Mouse (Mus musculus): Measurements from ENCODE around the gene Wdr70. TPM values are rescaled to one million over a fixed set of nuclear protein-coding genes. Genes with fewer than 3 reads are reported as not detected.

The Wdr70 gene
- total and polyA plus RNA-seq, 3 experiments = 25.2 to 71.4 (median 59.8) TPM

DNA sequence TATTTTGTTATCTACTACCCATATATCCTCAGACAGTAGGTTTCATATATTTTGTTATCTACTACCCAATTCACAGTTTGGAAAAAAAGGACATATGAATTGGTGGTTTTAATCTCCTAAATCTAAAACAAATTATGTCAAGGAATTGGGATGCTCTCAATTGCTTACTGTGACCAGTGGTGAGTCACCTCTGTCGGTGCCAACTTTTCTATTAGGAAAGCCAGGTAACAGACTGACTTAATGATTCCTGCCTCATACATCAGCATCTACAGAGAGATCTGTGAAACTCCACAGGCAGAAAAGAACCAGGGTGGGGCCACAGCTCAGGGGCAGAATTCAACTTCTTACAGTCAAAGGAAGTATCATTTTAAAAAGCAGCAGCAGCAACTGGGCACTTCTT, 93.0 kb downstream of the Wdr70 start:
- H3K9me3 ChIP-seq (replicated peaks) = no peaks in the 10 kb centered on the region
- H3K4me3 ChIP-seq (ENCODE audit: low read depth, low read length) = no peak overlapping the region
- ATAC-seq (ENCODE audit: extremely low read depth, insufficient number of reproducible peaks, low FRiP score, poor library complexity, severe bottlenecking) = no peak
- no peaks in the 10 kb centered on the region for H3K27me3 ChIP-seq (ENCODE audit: insufficient read depth, low read length)
- TF ChIP-seq TAL1 (conservative IDR thresholded peaks at IDR 0.05; ENCODE audit: low read depth, low read length) (no peak), CTCF (IDR thresholded peaks at IDR 0.05; ENCODE audit: low read depth, low read length) (no peak), GATA1 (IDR thresholded peaks at IDR 0.05; ENCODE audit: borderline replicate concordance, low read length) (no peak), GATA2 (IDR thresholded peaks at IDR 0.05; ENCODE audit: borderline replicate concordance, low read depth, low read length) (no peak), POLR2AphosphoS5 (IDR thresholded peaks at IDR 0.05; ENCODE audit: insufficient replicate concordance, low read depth, low read length) (no peak)
- DNase-seq (ENCODE audit: low spot score) = no peak
- peaks cover 3% of the 10 kb centered on the region for H3K4me1 ChIP-seq (ENCODE audit: insufficient read depth, low read depth, low read length)
- H3K36me3 ChIP-seq (replicated peaks) = peaks cover 15% of the 10 kb centered on the region

DNA sequence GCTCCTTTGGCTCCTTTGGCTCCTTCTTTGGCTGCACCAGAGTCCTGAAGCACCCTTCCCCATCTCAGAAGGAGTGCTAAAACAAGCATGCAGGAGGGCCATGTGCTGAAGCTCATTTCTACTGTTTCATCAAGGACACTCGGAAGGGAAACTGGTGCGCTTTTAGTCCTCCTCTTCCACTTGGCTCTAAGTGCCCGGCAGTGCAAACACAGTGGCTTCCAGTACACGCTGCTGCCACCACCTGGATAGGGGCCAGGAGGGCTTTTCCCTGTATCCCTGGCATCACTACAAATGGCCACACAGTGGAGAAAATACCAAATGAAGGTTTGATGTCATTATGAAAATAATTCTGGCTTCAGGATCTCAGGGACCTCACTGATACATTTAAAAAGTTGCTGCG, 93.5 kb downstream of the Wdr70 start:
- no peak for ATAC-seq (ENCODE audit: extremely low read depth, insufficient number of reproducible peaks, low FRiP score, poor library complexity, severe bottlenecking)

DNA sequence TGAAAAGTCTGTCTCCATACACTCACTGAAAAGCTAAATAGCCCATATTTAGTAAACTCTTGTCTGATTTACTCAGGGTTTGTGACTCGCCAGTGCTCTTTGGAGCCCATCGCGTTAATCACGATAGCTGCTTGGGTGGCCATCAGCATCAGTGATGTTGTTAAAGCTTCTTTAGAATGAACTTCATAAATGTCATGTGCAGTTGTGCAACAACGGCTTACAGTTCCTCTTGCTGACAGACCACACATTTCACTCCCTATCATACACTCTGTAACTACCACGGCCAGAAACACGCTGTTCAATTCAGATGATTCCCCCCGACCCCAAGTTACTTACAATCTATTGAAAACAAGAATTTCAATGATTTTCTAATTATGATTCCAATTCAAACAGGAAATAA, 95.2 kb downstream of the Wdr70 start:
- Histone ChIP-seq H3K9me3 (replicated peaks) (no peaks in the 10 kb centered on the region), H3K4me1 (ENCODE audit: insufficient read depth, low read depth, low read length) (peaks cover 6% of the 10 kb centered on the region), H3K36me3 (replicated peaks) (peaks cover 9% of the 10 kb centered on the region), H3K4me3 (ENCODE audit: low read depth, low read length) (no peak overlapping the region), H3K27me3 (ENCODE audit: insufficient read depth, low read length) (no peaks in the 10 kb centered on the region)
- TF ChIP-seq TAL1 (conservative IDR thresholded peaks at IDR 0.05; ENCODE audit: low read depth, low read length) (no peak), CTCF (IDR thresholded peaks at IDR 0.05; ENCODE audit: low read depth, low read length) (no peak), POLR2AphosphoS5 (IDR thresholded peaks at IDR 0.05; ENCODE audit: insufficient replicate concordance, low read depth, low read length) (no peak), GATA1 (IDR thresholded peaks at IDR 0.05; ENCODE audit: borderline replicate concordance, low read length) (no peak), GATA2 (IDR thresholded peaks at IDR 0.05; ENCODE audit: borderline replicate concordance, low read depth, low read length) (no peak)
- ATAC-seq (ENCODE audit: extremely low read depth, insufficient number of reproducible peaks, low FRiP score, poor library complexity, severe bottlenecking) = no peak
- no peak for DNase-seq (ENCODE audit: low spot score)

More for the DNA sequence above, 93.5 kb downstream of the Wdr70 start:
- TF ChIP-seq TAL1 (conservative IDR thresholded peaks at IDR 0.05; ENCODE audit: low read depth, low read length) (no peak), CTCF (IDR thresholded peaks at IDR 0.05; ENCODE audit: low read depth, low read length) (no peak), GATA1 (IDR thresholded peaks at IDR 0.05; ENCODE audit: borderline replicate concordance, low read length) (no peak), GATA2 (IDR thresholded peaks at IDR 0.05; ENCODE audit: borderline replicate concordance, low read depth, low read length) (no peak), POLR2AphosphoS5 (IDR thresholded peaks at IDR 0.05; ENCODE audit: insufficient replicate concordance, low read depth, low read length) (no peak)
- H3K27me3 ChIP-seq (ENCODE audit: insufficient read depth, low read length) = no peaks in the 10 kb centered on the region
- H3K4me3 ChIP-seq (ENCODE audit: low read depth, low read length) = no peak overlapping the region
- H3K4me1 ChIP-seq (ENCODE audit: insufficient read depth, low read depth, low read length) = peaks cover 3% of the 10 kb centered on the region
- DNase-seq (ENCODE audit: low spot score) = no peak
- H3K9me3 ChIP-seq (replicated peaks) = no peaks in the 10 kb centered on the region
- peaks cover 12% of the 10 kb centered on the region for H3K36me3 ChIP-seq (replicated peaks)

DNA sequence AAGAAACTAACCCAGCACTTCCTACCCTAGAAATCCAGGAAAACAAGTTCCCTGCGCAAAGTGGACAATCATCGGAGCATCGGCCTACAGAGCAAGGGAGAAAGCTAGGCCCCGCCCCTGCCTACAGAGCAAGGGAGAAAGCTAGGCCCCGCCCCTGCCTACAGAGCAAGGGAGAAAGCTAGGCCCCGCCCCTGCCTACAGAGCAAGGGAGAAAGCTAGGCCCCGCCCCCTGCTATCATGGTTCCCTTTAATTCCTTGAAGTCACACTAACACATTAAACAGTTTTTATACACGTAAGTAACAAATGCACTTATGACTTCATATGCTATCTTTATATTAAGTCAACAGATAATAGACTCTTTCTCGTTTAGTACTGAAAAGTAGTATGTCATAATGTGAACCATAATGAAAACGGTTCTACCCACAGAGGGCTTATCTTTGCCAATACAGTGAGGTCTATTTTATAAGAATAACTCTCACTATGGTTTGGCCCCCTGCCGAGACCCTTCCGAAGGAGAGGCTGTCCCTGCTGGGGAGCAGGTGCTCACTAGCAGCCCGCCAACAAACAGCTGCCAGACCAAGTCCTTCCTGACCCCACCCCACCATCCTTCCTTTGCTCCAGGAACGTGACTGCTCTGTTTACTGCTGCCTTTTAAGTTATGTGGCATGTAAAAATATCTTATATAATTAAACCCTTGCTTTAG, 100.0 kb downstream of the Wdr70 start:
- no peaks in the 10 kb centered on the region for H3K27me3 ChIP-seq (ENCODE audit: insufficient read depth, low read length)
- ATAC-seq (ENCODE audit: extremely low read depth, insufficient number of reproducible peaks, low FRiP score, poor library complexity, severe bottlenecking) (peak; percentile 60), DNase-seq (ENCODE audit: low spot score) (no peak)
- peaks cover 17% of the 10 kb centered on the region for H3K4me1 ChIP-seq (ENCODE audit: insufficient read depth, low read depth, low read length)
- H3K9me3 ChIP-seq (replicated peaks) = no peaks in the 10 kb centered on the region
- no peak overlapping the region for H3K4me3 ChIP-seq (ENCODE audit: low read depth, low read length)
- TF ChIP-seq GATA2 (IDR thresholded peaks at IDR 0.05; ENCODE audit: borderline replicate concordance, low read depth, low read length) (no peak), GATA1 (IDR thresholded peaks at IDR 0.05; ENCODE audit: borderline replicate concordance, low read length) (no peak), TAL1 (conservative IDR thresholded peaks at IDR 0.05; ENCODE audit: low read depth, low read length) (no peak), CTCF (IDR thresholded peaks at IDR 0.05; ENCODE audit: low read depth, low read length) (no peak), POLR2AphosphoS5 (IDR thresholded peaks at IDR 0.05; ENCODE audit: insufficient replicate concordance, low read depth, low read length) (no peak)
- peaks cover 16% of the 10 kb centered on the region for H3K36me3 ChIP-seq (replicated peaks)

DNA sequence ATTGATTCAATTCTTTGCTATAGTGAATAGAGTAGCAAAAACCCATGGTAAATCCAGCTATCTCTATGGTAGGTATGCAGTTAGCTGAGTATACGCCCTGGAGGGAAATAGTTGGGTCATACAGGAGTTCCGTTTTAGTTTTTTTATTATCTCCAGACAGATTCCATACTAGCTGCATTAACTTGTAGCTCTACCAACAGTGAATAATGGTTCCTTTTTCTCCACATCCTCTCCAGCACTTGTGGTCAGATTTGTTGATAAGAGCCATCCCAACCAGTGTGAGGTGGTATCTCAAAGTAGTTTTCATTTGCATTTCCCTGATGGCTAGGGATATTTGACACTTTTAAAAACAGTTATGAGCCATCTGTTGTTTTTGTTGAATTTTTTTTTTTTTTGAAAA, 100.9 kb downstream of the Wdr70 start:
- Histone ChIP-seq H3K4me3 (ENCODE audit: low read depth, low read length) (no peak overlapping the region), H3K4me1 (ENCODE audit: insufficient read depth, low read depth, low read length) (peaks cover 17% of the 10 kb centered on the region), H3K36me3 (replicated peaks) (peaks cover 16% of the 10 kb centered on the region), H3K9me3 (replicated peaks) (no peaks in the 10 kb centered on the region), H3K27me3 (ENCODE audit: insufficient read depth, low read length) (no peaks in the 10 kb centered on the region)
- TF ChIP-seq TAL1 (conservative IDR thresholded peaks at IDR 0.05; ENCODE audit: low read depth, low read length) (no peak), POLR2AphosphoS5 (IDR thresholded peaks at IDR 0.05; ENCODE audit: insufficient replicate concordance, low read depth, low read length) (no peak), GATA1 (IDR thresholded peaks at IDR 0.05; ENCODE audit: borderline replicate concordance, low read length) (no peak), CTCF (IDR thresholded peaks at IDR 0.05; ENCODE audit: low read depth, low read length) (no peak), GATA2 (IDR thresholded peaks at IDR 0.05; ENCODE audit: borderline replicate concordance, low read depth, low read length) (no peak)
- ATAC-seq (ENCODE audit: extremely low read depth, insufficient number of reproducible peaks, low FRiP score, poor library complexity, severe bottlenecking) (peak; percentile 60), DNase-seq (ENCODE audit: low spot score) (no peak)

DNA sequence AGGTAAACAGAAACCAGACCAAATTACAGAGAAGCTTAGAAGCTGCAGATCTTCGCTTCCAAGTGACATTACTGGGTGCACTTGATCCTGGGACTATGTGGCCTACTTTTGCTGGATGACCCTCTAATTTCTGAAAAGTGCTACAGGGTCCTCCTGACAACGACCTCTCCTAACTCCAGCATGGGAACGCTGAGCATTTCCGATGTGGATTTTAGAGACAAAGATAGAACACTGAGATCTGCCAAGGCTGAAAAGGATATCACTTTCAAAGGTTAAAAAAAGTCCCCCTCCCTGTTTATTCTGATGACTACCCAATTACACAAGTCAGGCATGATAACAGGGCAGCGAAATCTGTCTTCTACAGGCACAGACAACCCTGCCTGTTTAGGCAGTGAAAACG, 105.3 kb downstream of the Wdr70 start:
- Histone ChIP-seq H3K4me3 (ENCODE audit: low read depth, low read length) (no peak overlapping the region), H3K4me1 (ENCODE audit: insufficient read depth, low read depth, low read length) (peaks cover 11% of the 10 kb centered on the region), H3K9me3 (replicated peaks) (no peaks in the 10 kb centered on the region), H3K27me3 (ENCODE audit: insufficient read depth, low read length) (no peaks in the 10 kb centered on the region), H3K36me3 (replicated peaks) (peaks cover 11% of the 10 kb centered on the region)
- no peak for ATAC-seq (ENCODE audit: extremely low read depth, insufficient number of reproducible peaks, low FRiP score, poor library complexity, severe bottlenecking)
- DNase-seq (ENCODE audit: low spot score) = no peak
- TF ChIP-seq POLR2AphosphoS5 (IDR thresholded peaks at IDR 0.05; ENCODE audit: insufficient replicate concordance, low read depth, low read length) (no peak), TAL1 (conservative IDR thresholded peaks at IDR 0.05; ENCODE audit: low read depth, low read length) (no peak), GATA1 (IDR thresholded peaks at IDR 0.05; ENCODE audit: borderline replicate concordance, low read length) (no peak), GATA2 (IDR thresholded peaks at IDR 0.05; ENCODE audit: borderline replicate concordance, low read depth, low read length) (no peak), CTCF (IDR thresholded peaks at IDR 0.05; ENCODE audit: low read depth, low read length) (no peak)
